Mouse (Mus musculus) stomach, embryonic 15.5 days (tissue): ENCODE data around the gene H13. TPM values are rescaled to one million over a fixed set of nuclear protein-coding genes. Genes with fewer than 3 reads are reported as not detected.

Experiments
- polyA plus RNA-seq: library from polyadenylated mRNA; unstranded; fragments of >200 nt; fragmentation: Nextera tagmentation; extraction: Ambion mirVana; gene quantifications from 2 replicates; pipeline ENCODE4 v1.2.1, GENCODE M21; 2015

The H13 gene
- polyA plus RNA-seq, 1 experiment from 2014 or later, result 122 TPM

Other genes with a start within 250 kb of the H13 start
- gene Defb23, start 204.8 kb upstream of the H13 start, polyA plus RNA-seq, result not detected in 2 replicates
- gene Defb20, start 192.4 kb upstream of the H13 start, polyA plus RNA-seq, result not detected in 2 replicates
- gene Defb22, start 179.3 kb upstream of the H13 start, polyA plus RNA-seq, result not detected in 2 replicates
- not detected in 2 replicates for gene Defb26, start 157.8 kb upstream of the H13 start, polyA plus RNA-seq
- not detected in 2 replicates for gene Defb28, start 151.2 kb upstream of the H13 start, polyA plus RNA-seq
- not detected in 2 replicates for gene Defb29, start 129.4 kb upstream of the H13 start, polyA plus RNA-seq
- not detected in 2 replicates for gene Gm17416, start 100.1 kb upstream of the H13 start, polyA plus RNA-seq
- gene Defb21, start 96.7 kb upstream of the H13 start, polyA plus RNA-seq, result not detected in 2 replicates
- gene Defb19, start 89.1 kb upstream of the H13 start, polyA plus RNA-seq, result not detected in 2 replicates
- not detected in 2 replicates for gene Defb45, start 70.1 kb upstream of the H13 start, polyA plus RNA-seq
- not detected in 2 replicates for gene Defb36, start 65.1 kb upstream of the H13 start, polyA plus RNA-seq
- gene Defb25, start 46.4 kb upstream of the H13 start, polyA plus RNA-seq, result 1.2 and 1.6 TPM in 2 replicates
- gene Rem1, start 42.5 kb upstream of the H13 start, polyA plus RNA-seq, result 19.1 and 22.7 TPM in 2 replicates
- gene Mcts2, start 17.6 kb downstream of the H13 start, polyA plus RNA-seq, result 23.1 and 26.7 TPM in 2 replicates
- 117 and 138 TPM in 2 replicates for gene Id1, start 66.8 kb downstream of the H13 start, polyA plus RNA-seq
- gene Cox4i2, start 84.7 kb downstream of the H13 start, polyA plus RNA-seq, result 19.0 and 19.5 TPM in 2 replicates
- gene Bcl2l1, start 162.3 kb downstream of the H13 start, polyA plus RNA-seq, result 69.8 and 75.7 TPM in 2 replicates
- gene Tpx2, start 178.5 kb downstream of the H13 start, polyA plus RNA-seq, result 66.5 TPM in 2 replicates
- 0.08 and 0.19 TPM in 2 replicates for gene Mylk2, start 241.9 kb downstream of the H13 start, polyA plus RNA-seq